Mouse (Mus musculus): Measurements from ENCODE around the gene Patj.

The Patj gene

DNA sequence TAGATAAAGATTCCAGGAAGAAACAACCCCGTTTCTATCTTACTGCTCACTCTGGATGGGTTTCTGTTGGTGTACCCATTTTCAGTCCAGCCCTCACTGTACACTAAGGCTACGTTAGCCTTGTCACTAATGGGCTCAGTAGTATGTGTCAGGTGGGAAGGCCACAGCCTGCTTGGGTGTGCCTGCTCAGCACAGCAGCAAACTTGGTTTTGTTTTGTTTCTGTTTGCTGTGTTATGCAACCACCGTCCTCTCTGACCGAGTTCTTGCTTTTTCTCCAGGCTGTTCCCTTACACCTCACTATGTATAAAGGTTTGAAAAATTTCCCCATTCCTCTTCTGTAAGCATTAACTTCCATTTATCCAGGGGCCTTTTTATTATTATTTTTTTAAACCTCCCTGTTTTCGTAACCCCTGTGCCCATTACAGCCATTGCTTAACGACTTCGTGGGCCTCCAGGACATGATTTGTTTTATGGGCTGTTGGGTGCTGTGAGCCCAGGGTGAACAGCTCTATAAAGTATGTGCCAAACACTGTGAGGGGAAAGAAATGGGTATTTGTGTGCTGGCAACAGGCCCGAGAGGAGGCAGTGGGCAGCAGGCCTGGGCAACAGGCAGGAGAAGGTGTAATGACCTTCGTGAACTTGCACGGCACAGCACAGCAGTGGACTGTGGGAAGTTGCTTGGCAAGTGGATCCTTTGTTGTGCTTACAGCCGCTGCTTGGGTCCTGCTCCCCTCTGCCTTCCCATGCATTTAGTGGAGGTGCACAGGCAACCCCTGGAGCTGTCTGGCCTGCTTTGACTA lies 113.1 kb downstream of the Patj start:
- DNase-seq (ENCODE audit: low read depth, low spot score) = no peak

DNA sequence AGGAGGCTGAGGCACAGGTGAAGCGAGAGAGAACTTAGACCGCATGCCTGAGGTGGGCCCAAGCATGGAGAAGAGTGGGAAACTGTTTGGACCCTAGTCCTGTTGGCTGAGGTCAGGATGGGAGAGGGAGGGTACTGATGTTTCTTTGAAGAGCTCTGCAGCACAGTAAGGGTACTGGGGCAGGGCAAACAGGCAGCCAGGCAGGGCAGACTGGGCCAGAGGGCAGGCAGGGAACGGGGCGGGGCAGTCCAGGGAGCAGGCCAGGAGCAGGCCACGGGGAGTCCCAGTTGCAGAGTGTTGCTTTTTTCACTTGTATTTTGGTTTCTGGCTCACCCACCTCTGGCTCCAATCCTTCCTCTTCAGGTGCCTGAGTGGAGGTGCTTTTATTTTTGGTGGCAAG lies 114.4 kb downstream of the Patj start:
- no peak for DNase-seq (ENCODE audit: low read depth, low spot score)

DNA sequence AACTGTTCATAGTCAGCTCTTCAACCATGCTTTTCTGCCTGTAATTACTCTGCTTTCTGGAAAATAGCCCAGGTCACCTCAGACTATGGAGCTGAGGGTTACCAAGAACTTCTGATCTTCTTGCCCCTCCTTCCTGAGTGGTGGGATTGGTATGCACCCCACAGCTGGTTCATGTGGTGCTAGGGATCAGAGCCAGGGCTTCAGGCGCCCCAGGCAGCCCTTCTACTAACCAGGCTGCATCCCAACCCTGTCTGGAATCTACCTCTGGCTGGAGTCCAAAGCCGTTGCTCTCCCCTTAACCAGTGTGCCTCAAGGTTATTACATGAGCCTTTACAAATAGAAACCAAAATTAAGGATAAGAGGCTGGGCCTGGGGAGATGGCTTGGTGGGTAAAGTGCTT lies 115.7 kb downstream of the Patj start:
- no peak for DNase-seq (ENCODE audit: low read depth, low spot score)

DNA sequence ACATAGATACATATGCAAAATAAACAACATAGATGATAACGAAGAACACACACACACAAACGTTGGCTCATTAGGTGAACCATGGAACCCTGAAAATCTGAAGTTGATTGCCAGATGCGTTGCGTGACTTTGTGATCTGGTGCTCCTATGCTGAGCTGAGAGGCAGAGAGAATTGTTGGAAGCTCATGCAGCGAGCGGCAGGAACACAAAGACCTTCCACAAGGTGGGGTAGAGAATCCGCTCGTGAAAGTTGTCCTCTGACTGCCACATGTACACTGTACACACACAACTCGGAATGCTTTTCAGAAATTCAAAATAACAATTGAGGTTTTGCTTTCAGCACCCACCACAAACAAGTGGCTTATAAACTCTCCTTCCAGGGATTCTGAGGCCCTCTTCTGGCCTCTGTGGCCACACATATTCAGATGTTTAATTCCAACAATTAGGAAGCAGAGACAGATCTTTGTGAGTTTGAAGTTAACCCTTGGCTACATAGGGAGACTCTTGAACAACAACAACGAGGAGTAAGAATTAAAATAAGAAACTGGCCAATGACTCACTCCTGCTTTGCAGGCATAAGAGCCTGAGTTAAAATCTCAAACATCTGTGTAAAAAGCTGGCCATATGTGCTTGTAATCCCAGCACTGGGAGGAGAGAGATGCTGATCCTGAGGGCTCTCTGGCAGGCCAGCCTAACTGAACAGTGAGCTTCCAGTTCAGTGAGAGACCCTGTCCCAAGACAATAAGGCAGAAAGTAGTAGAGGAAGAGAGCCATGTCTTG lies 116.6 kb downstream of the Patj start:
- no peak for DNase-seq (ENCODE audit: low read depth, low spot score)

DNA sequence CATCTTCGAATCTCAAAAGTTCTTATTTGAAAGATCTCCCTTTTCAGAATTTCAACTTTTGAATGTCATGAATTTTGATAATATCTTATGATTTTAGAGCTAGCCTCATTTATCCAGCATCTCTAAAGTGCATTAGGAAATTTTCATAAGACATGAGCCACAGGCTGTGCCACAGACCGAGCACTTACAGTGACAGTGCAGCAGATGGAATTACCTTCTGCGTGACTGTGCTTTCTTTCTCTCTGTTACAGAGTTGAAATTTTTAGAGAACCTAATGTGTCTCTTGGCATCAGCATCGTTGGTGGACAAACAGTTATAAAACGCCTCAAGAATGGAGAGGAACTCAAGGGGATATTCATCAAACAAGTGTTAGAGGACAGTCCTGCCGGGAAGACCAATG lies 124.9 kb downstream of the Patj start:
- no peak for DNase-seq (ENCODE audit: low read depth, low spot score)

- no peak for DNase-seq (ENCODE audit: low read depth, low spot score)
These were observed 128.9 kb downstream of the Patj start for GRCm38 (mm10) chr4:98524525-98524924.

DNA sequence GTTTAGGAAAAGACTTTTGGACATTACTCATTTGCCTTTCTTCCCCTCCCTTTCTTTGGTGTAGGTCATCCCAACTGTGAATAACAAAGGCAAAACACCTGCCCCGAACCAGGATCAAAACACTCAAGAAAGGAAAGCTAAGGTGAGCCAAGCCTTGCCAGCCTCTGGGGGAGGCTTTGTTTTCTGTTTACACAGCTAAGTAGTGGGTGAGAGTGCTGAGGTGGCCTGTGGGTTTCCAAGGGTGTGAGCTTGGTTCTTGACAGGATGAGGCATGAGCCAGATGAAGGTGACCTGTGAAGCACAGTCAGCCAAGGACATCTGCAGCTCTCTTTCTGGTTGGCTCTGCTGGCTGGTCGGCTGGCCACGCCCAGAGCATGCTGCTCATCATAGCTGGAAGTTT lies 139.9 kb downstream of the Patj start:
- DNase-seq (ENCODE audit: low read depth, low spot score) = no peak

DNA sequence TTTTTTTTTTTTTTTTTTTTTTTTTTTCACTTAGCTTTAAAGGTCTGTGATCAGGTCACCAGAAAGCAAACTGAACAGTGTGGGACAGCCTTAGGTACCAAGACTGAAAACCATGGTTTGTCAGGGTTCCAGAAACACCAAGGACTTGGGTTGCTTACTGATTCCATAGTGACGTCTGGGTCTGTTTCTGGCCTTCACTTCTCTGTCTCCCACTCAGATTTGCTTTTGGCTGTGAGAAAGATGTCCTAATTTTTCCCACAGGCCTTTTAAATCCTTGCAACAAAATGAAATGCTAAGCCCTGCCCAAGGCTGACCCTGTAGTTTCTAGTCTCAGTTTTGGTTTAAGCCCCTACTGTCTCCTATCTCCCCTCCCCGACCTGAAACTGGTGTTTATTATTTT lies 146.0 kb downstream of the Patj start:
- no peak for DNase-seq (ENCODE audit: low read depth, low spot score)

DNA sequence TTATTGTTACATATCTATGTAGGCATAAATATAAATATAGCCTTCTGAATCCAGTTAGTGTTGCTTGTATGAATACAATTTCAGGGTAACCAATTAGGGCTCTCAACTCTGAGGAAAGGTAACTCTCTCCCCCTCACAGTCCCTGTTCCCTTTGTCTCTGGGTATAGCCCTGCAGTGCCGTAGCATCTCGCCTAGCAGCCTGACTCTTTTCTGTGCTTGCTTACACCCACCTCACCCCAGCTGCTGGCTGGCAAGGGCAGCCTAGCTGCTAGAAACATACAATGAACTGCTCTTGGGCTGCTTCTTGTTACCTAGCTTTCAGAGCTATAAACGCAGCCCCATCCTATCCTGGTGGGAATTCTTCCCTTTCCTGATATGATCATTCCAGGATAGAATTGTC lies 147.4 kb downstream of the Patj start:
- no peak for DNase-seq (ENCODE audit: low read depth, low spot score)

- DNase-seq (ENCODE audit: low read depth, low spot score) = no peak
These were observed 149.8 kb downstream of the Patj start for GRCm38 (mm10) chr4:98545376-98545775.

GRCm38 (mm10) chr4:98546456-98547176 lies 151.0 kb downstream of the Patj start:
- DNase-seq (ENCODE audit: low read depth, low spot score) = no peak

- DNase-seq (ENCODE audit: low read depth, low spot score) = no peak
These were observed 153.9 kb downstream of the Patj start for GRCm38 (mm10) chr4:98549491-98549890.

DNA sequence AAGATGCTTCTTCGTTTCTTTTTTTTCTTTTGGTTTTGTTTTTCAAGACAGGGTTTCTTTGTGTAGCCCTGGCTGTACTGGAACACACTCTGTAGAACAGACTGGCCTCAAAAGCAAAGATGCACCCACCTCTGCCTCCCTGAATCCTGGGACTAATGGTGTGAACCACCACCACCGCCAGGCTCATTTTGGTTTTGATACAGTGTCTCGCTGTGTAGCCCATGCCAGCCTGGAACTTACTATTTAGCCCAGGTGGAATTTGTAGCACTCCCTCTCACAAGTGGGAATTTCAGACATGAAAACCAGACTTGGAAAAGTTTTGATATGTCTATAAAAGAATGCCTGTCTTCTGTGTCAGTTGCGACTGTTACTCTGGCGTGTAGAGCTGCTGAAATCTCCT lies 154.5 kb downstream of the Patj start:
- DNase-seq (ENCODE audit: low read depth, low spot score) = no peak

DNA sequence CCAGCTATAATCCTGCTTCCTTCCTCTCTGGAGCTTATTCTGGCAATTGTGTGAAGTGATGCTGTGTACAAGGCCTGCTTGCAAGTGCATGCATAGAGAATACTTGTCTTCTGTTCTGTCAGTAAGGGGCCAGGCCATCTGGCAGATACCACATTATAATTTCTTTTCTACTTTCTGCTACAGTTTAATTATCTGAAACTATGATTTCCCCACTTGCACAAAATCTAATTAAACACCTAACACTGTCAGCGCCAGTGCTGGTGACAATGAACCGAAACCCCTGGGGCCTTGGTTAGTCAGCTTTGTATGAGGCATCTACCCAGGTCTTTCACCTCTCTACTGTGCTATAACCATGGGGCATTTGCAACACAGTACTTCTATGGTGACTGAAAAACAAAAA lies 160.1 kb downstream of the Patj start:
- no peak for DNase-seq (ENCODE audit: low read depth, low spot score)

DNA sequence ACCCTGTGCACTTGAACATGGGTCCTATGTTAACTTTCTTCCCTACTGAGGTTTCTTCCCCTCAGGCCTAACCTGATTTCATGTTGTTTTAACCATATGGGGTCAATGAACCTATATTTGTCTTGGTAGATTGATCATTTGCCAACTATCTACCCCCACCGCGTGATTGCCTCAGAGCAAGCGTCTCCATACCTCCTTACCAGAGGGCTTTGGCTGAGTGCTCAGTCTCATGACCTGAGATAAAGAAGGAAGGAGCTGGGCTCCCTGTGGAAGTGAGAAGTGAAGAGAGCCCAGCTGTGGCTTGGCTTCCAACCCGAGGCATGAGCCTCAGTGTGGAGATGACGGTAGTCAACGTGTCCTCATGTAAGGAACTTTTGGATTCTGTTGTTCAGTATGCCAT lies 160.9 kb downstream of the Patj start:
- no peak for DNase-seq (ENCODE audit: low read depth, low spot score)

DNA sequence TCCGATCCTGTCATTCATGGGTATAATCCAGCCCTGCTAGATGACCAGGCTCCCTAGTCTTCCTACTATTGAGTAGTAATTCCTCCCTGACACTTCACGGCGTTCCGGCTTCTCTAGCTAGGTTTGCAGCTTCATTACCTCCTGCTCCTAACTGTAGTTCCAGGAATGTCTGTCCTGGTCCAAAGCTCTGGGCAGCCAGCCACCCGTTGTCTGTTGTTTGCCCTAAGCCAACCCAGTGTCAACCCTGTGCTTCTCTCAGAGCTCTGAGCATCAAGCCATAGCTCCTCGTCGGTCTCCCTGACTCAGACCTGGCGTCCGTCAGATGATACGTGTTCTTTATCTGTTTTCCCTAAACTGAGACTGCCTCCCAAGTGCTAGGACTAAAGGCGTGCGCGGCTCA lies 161.6 kb downstream of the Patj start:
- no peak for DNase-seq (ENCODE audit: low read depth, low spot score)

DNA sequence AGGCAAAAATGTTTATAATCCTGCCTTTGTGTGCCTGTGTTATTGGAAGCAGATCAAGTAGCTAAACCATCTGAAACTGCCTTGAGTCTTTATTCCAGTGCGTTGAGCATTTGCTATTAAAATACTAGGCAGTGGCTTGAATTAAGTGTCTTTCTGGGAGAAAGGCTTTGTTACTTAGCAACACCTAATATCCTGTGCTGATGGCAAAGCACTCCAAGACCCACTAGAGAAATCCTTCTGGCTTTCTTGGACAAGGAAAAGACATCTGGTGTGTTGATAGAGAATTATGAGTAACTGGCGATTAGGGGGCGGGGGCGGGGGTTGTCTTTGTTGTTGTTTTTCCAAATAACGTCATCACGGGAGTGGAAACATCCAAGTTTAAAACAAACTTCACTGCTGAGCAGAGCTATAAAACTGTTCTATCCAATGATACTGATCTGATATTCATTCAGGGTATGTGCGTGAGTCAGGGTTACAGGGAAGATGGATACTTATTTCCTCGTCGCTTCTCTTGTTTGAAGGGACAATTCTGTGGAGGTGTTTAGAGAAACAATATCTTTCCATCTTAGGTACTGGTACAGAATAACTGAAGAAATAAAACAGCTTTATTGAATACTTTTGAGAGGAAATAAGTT lies 164.7 kb downstream of the Patj start:
- no peak for DNase-seq (ENCODE audit: low read depth, low spot score)

- no peak for DNase-seq (ENCODE audit: low read depth, low spot score)
These were observed 167.5 kb downstream of the Patj start for GRCm38 (mm10) chr4:98563082-98563481.

- DNase-seq (ENCODE audit: low read depth, low spot score) = no peak
These were observed 168.1 kb downstream of the Patj start for GRCm38 (mm10) chr4:98563506-98564195.

DNA sequence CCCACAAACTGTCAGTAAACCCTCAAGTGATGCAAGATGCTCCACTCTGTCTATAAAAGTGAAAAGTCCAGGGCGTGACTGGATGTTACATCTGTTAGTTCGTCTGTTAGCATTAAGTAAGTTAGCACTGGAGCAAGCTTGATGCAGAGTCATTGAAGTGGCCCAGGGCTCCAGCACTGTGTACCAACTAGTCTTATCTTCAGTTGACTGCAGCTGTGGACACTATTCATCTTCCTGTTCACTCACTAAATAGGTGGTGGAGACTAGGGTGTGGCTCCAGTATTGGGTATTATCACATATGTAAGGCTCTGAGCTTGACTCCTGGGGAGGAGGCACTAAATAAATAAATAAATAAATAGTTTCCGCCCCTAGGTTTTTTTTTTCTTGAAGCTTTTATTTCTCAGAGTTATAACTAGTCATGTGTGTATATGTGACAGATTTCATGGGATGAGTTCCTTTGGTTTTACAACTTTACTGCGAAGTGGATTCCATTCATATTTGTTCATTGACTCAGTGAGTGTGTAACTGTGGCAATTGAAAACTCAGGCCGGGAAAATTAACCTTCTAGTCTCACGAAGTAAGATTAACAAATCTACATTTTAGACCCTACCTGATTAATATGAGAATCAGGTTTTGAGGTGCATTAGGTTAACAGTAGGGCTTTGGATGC lies 168.7 kb downstream of the Patj start:
- no peak for DNase-seq (ENCODE audit: low read depth, low spot score)

DNA sequence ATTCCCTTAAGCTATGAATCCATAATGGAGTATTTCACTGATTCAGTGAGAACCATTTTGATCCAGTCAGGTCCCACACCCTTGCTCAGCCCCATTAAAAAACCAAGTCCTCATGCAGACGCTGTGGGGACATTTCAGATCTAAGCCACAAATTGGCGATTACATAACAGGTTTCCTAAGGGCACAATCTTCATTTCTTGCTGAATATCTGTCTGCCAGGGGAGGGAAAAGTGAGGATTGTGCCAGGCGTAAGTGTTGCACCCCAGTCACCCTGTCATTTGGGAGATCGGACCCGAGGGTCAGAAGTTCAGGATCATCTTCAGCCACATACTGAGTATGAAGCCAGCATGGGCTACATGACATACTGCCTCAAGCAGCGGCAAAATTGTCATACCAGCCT lies 171.2 kb downstream of the Patj start:
- DNase-seq (ENCODE audit: low read depth, low spot score) = no peak

Data from CD4-positive helper T cell, adult 2 months (primary cell).